Mouse (Mus musculus): Measurements from ENCODE around the gene Ly6f.

DNA sequence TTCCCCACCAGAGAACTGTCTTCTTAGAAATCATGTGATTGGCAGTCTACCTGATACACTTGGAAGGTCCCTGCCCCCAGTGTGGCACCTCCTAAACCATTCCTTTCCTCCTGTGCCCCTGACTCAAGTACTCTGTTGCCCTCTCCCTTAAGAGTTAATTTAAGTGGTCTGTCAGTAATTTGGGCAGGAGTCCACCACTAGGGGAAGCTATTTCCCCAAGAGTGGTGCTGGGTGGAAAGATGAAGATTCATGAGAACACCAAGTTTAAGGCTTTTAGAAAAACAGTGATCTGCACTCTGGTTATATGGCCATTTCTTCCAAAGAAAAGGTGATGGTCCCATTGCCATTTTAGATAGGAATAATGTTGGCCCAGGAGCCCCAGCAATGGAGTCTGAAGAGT is 2.4 kb upstream of the Ly6f start:
- TF ChIP-seq POLR2A (IDR thresholded peaks at IDR 0.05; ENCODE audit: low read depth, low read length), result no peak
- peak; percentile 33; the same call in 1 of the 2 replicates for TF ChIP-seq CTCF (conservative IDR thresholded peaks at IDR 0.05; ENCODE audit: insufficient read depth, insufficient read length, low read depth, low read length)
